Mouse (Mus musculus) large intestine, adult 2 months (tissue): ENCODE measurements around the gene Rora. TPM values are rescaled to one million over a fixed set of nuclear protein-coding genes. Genes with fewer than 3 reads are reported as not detected.

ENCODE experiments used
- DNase-seq: peaks from one replicate; pipeline ENCODE4 v3.0.0-alpha.2; 2012; ENCODE audit warnings: low read depth, low spot score
- WGBS: fragments of 180-500 bp; shearing (Covaris S2); methylation state at CpG from one replicate; pipeline ENCODE4 v1.1.7; 2018; 5-methylcytosine and 5-hydroxymethylcytosine counted together
- polyA plus RNA-seq: library from polyadenylated mRNA; depleted of rRNA; stranded (reverse); fragments of >200 nt; gene quantifications from 2 replicates; pipeline ENCODE4 v1.2.3, GENCODE M21; 2012

Rora gene
- polyA plus RNA-seq, 1 experiment: 0.92 TPM

GRCm38 (mm10) chr9:69028177-69028576 lies 374.6 kb downstream of the Rora start:
- DNase-seq: no peak
- 84% methylated on average over 4 of the region's 4 CpGs for WGBS

- no peak for DNase-seq
- 76% methylated on average over 10 of the region's 10 CpGs for WGBS
Measured at GRCm38 (mm10) chr9:69034301-69034871, 380.8 kb downstream of the Rora start.

- no peak for DNase-seq
- WGBS: 65% methylated on average over 7 of the region's 7 CpGs
Measured at GRCm38 (mm10) chr9:69035456-69035855, 381.9 kb downstream of the Rora start.

GRCm38 (mm10) chr9:69036296-69036695 lies 382.7 kb downstream of the Rora start:
- DNase-seq: no peak
- 61% methylated on average over 3 of the region's 3 CpGs for WGBS

GRCm38 (mm10) chr9:69043920-69044613 lies 390.5 kb downstream of the Rora start:
- 75% methylated on average over 8 of the region's 8 CpGs for WGBS
- no peak for DNase-seq

GRCm38 (mm10) chr9:69044614-69045133 lies 391.1 kb downstream of the Rora start:
- DNase-seq: no peak
- WGBS: 74% methylated on average over 7 of the region's 7 CpGs

- WGBS: 88% methylated on average over 8 of the region's 8 CpGs
Measured at GRCm38 (mm10) chr9:69045908-69046307, 392.3 kb downstream of the Rora start.

GRCm38 (mm10) chr9:69050856-69051255 lies 397.3 kb downstream of the Rora start:
- 78% methylated on average over 8 of the region's 8 CpGs for WGBS
- no peak for DNase-seq

More at GRCm38 (mm10) chr9:69045908-69046307, 392.3 kb downstream of the Rora start:
- DNase-seq: no peak

GRCm38 (mm10) chr9:69051890-69052289 lies 398.3 kb downstream of the Rora start:
- 50% methylated on average over 5 of the region's 5 CpGs for WGBS

GRCm38 (mm10) chr9:69055302-69055701 lies 401.7 kb downstream of the Rora start:
- WGBS: 85% methylated on average over 5 of the region's 5 CpGs
- no peak for DNase-seq

More at GRCm38 (mm10) chr9:69051890-69052289, 398.3 kb downstream of the Rora start:
- DNase-seq: no peak

GRCm38 (mm10) chr9:69071203-69071867 lies 417.7 kb downstream of the Rora start:
- no peak for DNase-seq
- 67% methylated on average over 15 of the region's 15 CpGs for WGBS

GRCm38 (mm10) chr9:69073271-69073670 lies 419.7 kb downstream of the Rora start:
- WGBS: 52% methylated on average over 7 of the region's 7 CpGs
- no peak for DNase-seq

- WGBS: 83% methylated on average over 3 of the region's 3 CpGs
- no peak for DNase-seq
Measured at GRCm38 (mm10) chr9:69084086-69084719, 430.6 kb downstream of the Rora start.

- no peak for DNase-seq
- WGBS: 61% methylated on average over 14 of the region's 14 CpGs
Measured at GRCm38 (mm10) chr9:69084720-69085661, 431.4 kb downstream of the Rora start.

- WGBS: 79% methylated on average over 4 of the region's 4 CpGs
- no peak for DNase-seq
Measured at GRCm38 (mm10) chr9:69086844-69087243, 433.3 kb downstream of the Rora start.

- no peak for DNase-seq
- WGBS: 87% methylated on average over 1 of the region's 1 CpGs
Measured at GRCm38 (mm10) chr9:69087325-69087724, 433.7 kb downstream of the Rora start.

- no peak for DNase-seq
- WGBS: 86% methylated on average over 5 of the region's 5 CpGs
Measured at GRCm38 (mm10) chr9:69090749-69091270, 437.2 kb downstream of the Rora start.

GRCm38 (mm10) chr9:69092119-69093013 lies 438.8 kb downstream of the Rora start:
- 39% methylated on average over 15 of the region's 15 CpGs for WGBS
- DNase-seq: no peak
